Mouse (Mus musculus) kidney, embryonic 16.5 days (tissue): ENCODE measurements around the gene Mettl21c. TPM values are rescaled to one million over a fixed set of nuclear protein-coding genes. Genes with fewer than 3 reads are reported as not detected.

Experiments used
- ATAC-seq: fragments of 200-750 bp; cut with Nextera tagmentation; 2 replicates; pipeline ENCODE4 v1.8.0; 2017; ENCODE audit warnings: moderate TSS enrichment; ENCODE audit not compliant: low FRiP score, low TSS enrichment
- H3K27ac ChIP-seq: fragments of 300-500 bp; sonication (generic); 2 replicates; pipeline ENCODE4 v1.5.1; 2014; ENCODE audit warnings: low read length
- H3K27me3 ChIP-seq: fragments of 300-500 bp; sonication (generic); 2 replicates; pipeline ENCODE4 v1.6.1; 2014; ENCODE audit warnings: low read length, control low read depth, mixed read lengths; ENCODE audit not compliant: insufficient read depth
- H3K36me3 ChIP-seq: fragments of 300-500 bp; sonication (generic); 2 replicates; pipeline ENCODE4 v1.6.1; 2014; ENCODE audit warnings: low read length, control low read depth, mixed read lengths; ENCODE audit not compliant: insufficient read depth
- H3K4me1 ChIP-seq: fragments of 300-500 bp; sonication (generic); 2 replicates; pipeline ENCODE4 v1.6.1; 2014; ENCODE audit warnings: low read length, control low read depth, mixed read lengths; ENCODE audit not compliant: insufficient read depth
- H3K4me2 ChIP-seq: fragments of 300-500 bp; sonication (generic); replicated peaks from 2 replicates; pipeline ENCODE4 v1.6.1; 2014; ENCODE audit warnings: low read depth, low read length
- H3K4me3 ChIP-seq: fragments of 300-500 bp; sonication (generic); 2 replicates; pipeline ENCODE4 v1.5.1; 2014; ENCODE audit warnings: mild to moderate bottlenecking, low read length
- H3K9ac ChIP-seq: fragments of 300-500 bp; sonication (generic); replicated peaks from 2 replicates; pipeline ENCODE4 v1.6.1; 2014; ENCODE audit warnings: low read length
- H3K9me3 ChIP-seq: fragments of 300-500 bp; sonication (generic); 2 replicates; pipeline ENCODE4 v1.6.1; 2016; ENCODE audit warnings: low read length, control low read depth
- WGBS: fragments of 180-500 bp; shearing (Covaris S2); extraction: QIAGEN DNeasy Blood & Tissue Kit; methylation state at CpG from one replicate; pipeline ENCODE4 v1.1.7; 2014; 5-methylcytosine and 5-hydroxymethylcytosine counted together
- polyA plus RNA-seq: library from polyadenylated mRNA; unstranded; fragments of >200 nt; fragmentation: Nextera tagmentation; extraction: Ambion mirVana; gene quantifications from 2 replicates; pipeline ENCODE4 v1.2.1, GENCODE M21; 2015

Mettl21c gene
- polyA plus RNA-seq, 1 experiment from 2014 or later = 0.24 TPM

GRCm38 (mm10) chr1:44032213-44032612 lies 12.4 kb upstream of the Mettl21c start:
- H3K27me3 ChIP-seq = no peaks in the 10 kb centered on the region
- H3K9ac ChIP-seq = no peak overlapping the region
- H3K27ac ChIP-seq = no peak overlapping the region
- H3K4me3 ChIP-seq = no peak overlapping the region
- H3K36me3 ChIP-seq = no peaks in the 10 kb centered on the region
- 76% methylated on average over 2 of the region's 2 CpGs for WGBS
- no peaks in the 10 kb centered on the region for H3K9me3 ChIP-seq
- no peaks in the 10 kb centered on the region for H3K4me1 ChIP-seq
- H3K4me2 ChIP-seq = no peak overlapping the region
- ATAC-seq = no peak

DNA sequence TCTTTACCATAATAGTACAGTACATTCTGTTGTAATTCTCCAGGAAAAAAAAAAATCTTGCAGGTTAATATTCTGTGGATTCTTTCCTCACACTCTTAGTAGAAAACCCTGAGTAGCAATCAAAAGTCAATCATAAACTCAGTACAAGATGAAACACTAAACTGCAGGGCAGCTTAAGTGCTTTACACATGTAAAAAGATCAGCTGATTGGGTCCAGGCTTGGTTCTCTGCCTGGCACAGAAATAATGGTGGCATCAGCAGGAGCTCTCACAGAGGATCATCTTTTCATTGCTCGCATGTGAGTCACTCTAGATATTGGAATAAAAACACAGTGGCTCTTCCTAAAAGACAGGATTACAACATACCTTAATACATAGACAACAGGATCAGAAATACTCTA lies 7.8 kb upstream of the Mettl21c start:
- H3K27me3 ChIP-seq = no peaks in the 10 kb centered on the region
- H3K9me3 ChIP-seq = no peaks in the 10 kb centered on the region
- no peak overlapping the region for H3K4me2 ChIP-seq
- H3K4me3 ChIP-seq = no peak overlapping the region
- H3K36me3 ChIP-seq = no peaks in the 10 kb centered on the region
- 90% methylated on average over 1 of the region's 1 CpGs for WGBS
- no peak overlapping the region for H3K27ac ChIP-seq
- H3K4me1 ChIP-seq = no peaks in the 10 kb centered on the region
- ATAC-seq = peak; percentile 61; the same call in 1 of the 2 replicates
- H3K9ac ChIP-seq = no peak overlapping the region

- Histone ChIP-seq H3K4me1 (no peaks in the 10 kb centered on the region), H3K4me2 (no peak overlapping the region), H3K27ac (no peak overlapping the region), H3K36me3 (no peaks in the 10 kb centered on the region), H3K27me3 (no peaks in the 10 kb centered on the region), H3K9me3 (no peaks in the 10 kb centered on the region), H3K4me3 (no peak overlapping the region), H3K9ac (no peak overlapping the region)
- 88% methylated on average over 1 of the region's 1 CpGs for WGBS
- no peak for ATAC-seq
Observed at GRCm38 (mm10) chr1:44022656-44023055, 2.8 kb upstream of the Mettl21c start.

DNA sequence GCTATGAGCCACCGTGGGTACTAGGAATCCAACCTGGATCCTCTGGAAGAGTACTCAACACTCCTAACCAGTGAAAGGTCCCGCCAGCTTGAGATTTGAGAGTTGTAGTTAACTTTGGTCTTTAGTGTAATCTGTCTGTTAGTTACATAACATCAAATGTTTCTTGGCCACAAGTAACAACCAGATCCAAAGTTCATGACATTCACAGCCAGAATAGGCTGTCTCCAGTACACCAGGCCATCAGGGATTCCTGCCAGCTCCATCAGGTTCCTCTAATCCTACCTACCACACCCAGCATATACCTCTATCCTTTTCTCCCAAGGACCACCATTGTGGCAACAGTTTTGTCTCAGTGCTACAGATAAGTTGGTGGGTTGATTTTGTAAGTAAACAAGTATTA lies 4.3 kb downstream of the Mettl21c start:
- no peak for ATAC-seq
- Histone ChIP-seq H3K4me3 (no peak overlapping the region), H3K9ac (no peak overlapping the region), H3K4me2 (no peak overlapping the region), H3K27ac (no peak overlapping the region), H3K9me3 (no peaks in the 10 kb centered on the region), H3K4me1 (no peaks in the 10 kb centered on the region), H3K36me3 (no peaks in the 10 kb centered on the region), H3K27me3 (no peaks in the 10 kb centered on the region)
- WGBS = 94% methylated on average over 2 of the region's 2 CpGs

DNA sequence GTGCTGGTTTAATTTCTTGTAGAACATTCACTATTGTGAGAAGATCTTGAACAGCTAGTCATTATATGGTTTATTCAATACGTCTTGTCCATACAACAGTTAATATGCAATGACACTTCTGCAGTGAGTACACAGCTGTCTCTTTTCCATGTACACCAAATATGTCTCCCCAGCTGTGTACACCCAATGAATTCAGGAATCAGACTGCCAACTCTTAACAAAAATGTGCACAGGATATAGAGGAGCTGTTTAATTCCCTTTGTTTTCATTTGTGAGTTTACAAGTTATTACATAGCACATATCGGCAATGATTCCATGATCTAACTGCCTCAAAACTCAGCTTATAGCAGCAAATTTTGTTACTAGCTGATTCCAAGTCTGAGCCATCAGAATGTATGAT lies 15.3 kb downstream of the Mettl21c start:
- no peak overlapping the region for H3K9ac ChIP-seq
- H3K4me1 ChIP-seq = no peaks in the 10 kb centered on the region
- H3K36me3 ChIP-seq = peaks cover 24% of the 10 kb centered on the region
- H3K27ac ChIP-seq = no peak overlapping the region
- H3K4me3 ChIP-seq = no peak overlapping the region
- no peak overlapping the region for H3K4me2 ChIP-seq
- 95% methylated on average over 2 of the region's 2 CpGs for WGBS
- H3K27me3 ChIP-seq = no peaks in the 10 kb centered on the region
- H3K9me3 ChIP-seq = no peaks in the 10 kb centered on the region
- no peak for ATAC-seq

DNA sequence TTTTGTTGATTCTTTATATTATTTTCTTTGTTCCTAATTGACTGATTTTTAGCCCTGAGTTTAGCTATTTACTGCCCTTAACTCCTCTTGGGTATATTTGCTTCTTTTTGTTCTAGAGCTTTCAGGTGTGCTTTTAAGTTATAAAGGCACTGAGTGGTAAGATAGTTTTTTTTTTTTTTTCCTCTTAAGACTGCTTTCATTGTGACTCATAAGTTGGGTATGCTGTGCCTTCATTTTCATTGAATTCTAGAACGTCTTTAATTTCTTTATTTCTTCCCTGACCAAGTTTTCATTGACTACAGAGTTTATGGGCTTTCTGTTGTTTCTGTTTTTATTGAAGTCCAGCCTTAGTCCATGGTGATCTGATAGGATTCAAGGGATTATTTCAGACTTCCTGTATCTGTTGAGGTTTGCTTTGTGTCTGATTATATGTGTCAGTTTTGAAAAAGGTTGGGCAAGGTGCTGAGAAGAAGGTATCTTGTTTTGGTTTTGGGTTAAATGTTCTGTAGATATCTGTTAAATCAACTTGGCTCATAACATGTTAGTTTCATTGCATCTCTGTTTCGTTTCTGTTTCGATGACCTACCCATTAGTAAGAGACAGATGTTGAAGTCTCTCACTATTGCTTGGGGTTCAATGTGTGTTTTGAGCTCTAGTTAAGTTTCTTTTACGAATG lies 22.8 kb downstream of the Mettl21c start:
- H3K36me3 ChIP-seq = peaks cover 49% of the 10 kb centered on the region
- no peak overlapping the region for H3K27ac ChIP-seq
- no peak overlapping the region for H3K4me3 ChIP-seq
- H3K4me1 ChIP-seq = no peaks in the 10 kb centered on the region
- no peak overlapping the region for H3K9ac ChIP-seq
- peaks cover 3% of the 10 kb centered on the region; the same call in 1 of the 2 replicates for H3K9me3 ChIP-seq
- no peaks in the 10 kb centered on the region for H3K27me3 ChIP-seq
- 95% methylated on average over 4 of the region's 4 CpGs for WGBS
- H3K4me2 ChIP-seq = no peak overlapping the region
- no peak for ATAC-seq

DNA sequence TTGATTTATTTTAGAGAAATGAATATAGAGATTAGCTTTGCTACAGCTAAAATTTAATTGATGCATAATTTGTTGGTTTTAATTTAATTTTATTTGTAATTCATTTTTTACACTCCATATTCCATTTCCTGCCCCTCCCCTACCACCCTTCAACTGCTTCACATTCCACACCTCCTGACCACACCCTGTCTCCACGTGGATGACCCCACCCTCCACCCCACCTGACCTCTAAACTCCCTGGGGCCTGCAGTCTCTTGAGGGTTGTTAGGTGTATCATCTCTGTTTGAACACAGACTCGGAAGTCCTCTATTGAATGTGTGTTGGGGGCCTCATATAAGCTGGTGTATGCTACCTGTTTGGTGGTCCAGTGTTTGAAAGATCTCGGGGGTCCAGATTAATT lies 48.7 kb downstream of the Mettl21c start:
- 64% methylated on average over 3 of the region's 3 CpGs for WGBS
- Histone ChIP-seq H3K27me3 (no peaks in the 10 kb centered on the region), H3K4me1 (no peaks in the 10 kb centered on the region), H3K9me3 (no peaks in the 10 kb centered on the region), H3K9ac (no peak overlapping the region), H3K27ac (no peak overlapping the region), H3K4me2 (no peak overlapping the region), H3K4me3 (no peak overlapping the region), H3K36me3 (peaks cover 32% of the 10 kb centered on the region)
- ATAC-seq = no peak

GRCm38 (mm10) chr1:43969361-43969760 lies 50.5 kb downstream of the Mettl21c start:
- Histone ChIP-seq H3K9me3 (no peaks in the 10 kb centered on the region), H3K4me3 (no peak overlapping the region), H3K36me3 (peaks cover 29% of the 10 kb centered on the region), H3K4me1 (no peaks in the 10 kb centered on the region), H3K27ac (no peak overlapping the region), H3K4me2 (no peak overlapping the region), H3K27me3 (no peaks in the 10 kb centered on the region), H3K9ac (no peak overlapping the region)
- ATAC-seq = no peak
- WGBS = 91% methylated on average over 3 of the region's 3 CpGs

DNA sequence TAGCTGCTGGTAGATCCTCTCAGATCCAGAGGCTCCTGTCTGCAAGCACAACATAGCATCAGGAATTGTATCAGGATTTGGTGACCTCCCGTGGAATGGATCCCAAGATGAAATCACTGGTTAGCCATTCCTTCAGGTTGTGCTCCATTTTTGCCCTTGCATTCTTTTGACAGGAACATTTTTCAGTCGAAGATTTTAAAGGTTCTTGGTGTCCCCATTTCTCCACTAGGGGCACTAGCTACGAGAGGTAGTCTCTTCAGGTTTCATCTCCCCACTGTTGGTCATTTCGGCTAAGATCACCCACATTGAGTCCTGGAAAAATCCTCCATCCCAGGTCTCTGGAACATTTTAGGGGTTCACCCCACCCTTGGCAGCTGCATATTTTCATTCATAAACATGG lies 53.1 kb downstream of the Mettl21c start:
- no peak for ATAC-seq
- H3K4me3 ChIP-seq = no peak overlapping the region

GRCm38 (mm10) chr1:43964381-43964780 lies 55.5 kb downstream of the Mettl21c start:
- 94% methylated on average over 4 of the region's 4 CpGs for WGBS
- peaks cover 25% of the 10 kb centered on the region for H3K36me3 ChIP-seq

More for the DNA sequence above, 53.1 kb downstream of the Mettl21c start:
- Histone ChIP-seq H3K36me3 (peaks cover 25% of the 10 kb centered on the region), H3K9me3 (no peaks in the 10 kb centered on the region), H3K27me3 (no peaks in the 10 kb centered on the region), H3K27ac (no peak overlapping the region), H3K9ac (no peak overlapping the region), H3K4me2 (no peak overlapping the region), H3K4me1 (no peaks in the 10 kb centered on the region)
- 92% methylated on average over 4 of the region's 4 CpGs for WGBS

More at GRCm38 (mm10) chr1:43964381-43964780, 55.5 kb downstream of the Mettl21c start:
- Histone ChIP-seq H3K4me3 (no peak overlapping the region), H3K27me3 (no peaks in the 10 kb centered on the region), H3K27ac (no peak overlapping the region), H3K4me2 (no peak overlapping the region), H3K9ac (no peak overlapping the region), H3K9me3 (no peaks in the 10 kb centered on the region), H3K4me1 (no peaks in the 10 kb centered on the region)
- no peak for ATAC-seq
